Mouse (Mus musculus) embryo, embryonic 10.5 days (tissue): Measurements from ENCODE around the gene Them7.

Experiments used
- DNase-seq: peaks from one replicate; pipeline ENCODE4 v3.0.0-alpha.2; 2015; ENCODE audit warnings: low spot score

The Them7 gene

DNA sequence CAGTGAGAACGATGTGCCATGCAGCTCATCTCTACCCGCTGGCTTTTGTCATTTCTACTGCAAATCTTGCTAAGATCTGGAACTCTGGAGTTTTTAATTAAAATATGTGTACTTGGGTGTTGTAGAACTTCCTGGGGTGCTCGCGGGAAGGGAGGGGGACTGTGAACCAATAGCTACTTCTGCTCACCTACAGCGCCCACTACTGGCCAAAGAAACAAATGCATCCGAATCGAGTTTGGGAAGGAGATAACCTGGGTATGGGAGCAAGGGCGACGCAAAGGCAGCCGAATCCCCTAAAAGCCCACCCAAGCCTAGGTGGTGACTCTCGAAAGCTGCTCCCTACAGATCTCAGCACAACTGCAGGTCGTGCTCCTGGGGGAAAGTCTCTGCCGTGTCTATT is 87.3 kb downstream of the Them7 start:
- peak; percentile 51 for DNase-seq

DNA sequence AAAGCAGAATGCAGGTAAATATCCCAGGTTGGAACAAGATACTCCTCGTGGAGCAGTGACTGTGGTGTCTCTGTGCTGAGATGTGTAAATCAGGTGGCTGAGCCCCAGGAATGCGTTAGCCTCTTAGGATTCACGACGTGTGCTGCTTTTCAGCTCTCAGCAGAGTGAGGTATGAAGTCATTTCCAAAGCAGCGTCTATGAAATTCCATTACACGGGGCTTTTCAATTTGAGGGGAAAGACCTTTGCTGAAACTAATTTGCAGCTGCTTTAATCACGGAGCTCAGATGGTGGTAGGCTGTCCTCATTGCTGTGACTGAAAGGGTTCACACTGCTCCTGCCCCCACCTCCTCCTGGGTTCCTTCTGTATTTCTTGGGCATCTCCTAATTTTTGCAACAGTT is 87.9 kb downstream of the Them7 start:
- peak; percentile 23 for DNase-seq

DNA sequence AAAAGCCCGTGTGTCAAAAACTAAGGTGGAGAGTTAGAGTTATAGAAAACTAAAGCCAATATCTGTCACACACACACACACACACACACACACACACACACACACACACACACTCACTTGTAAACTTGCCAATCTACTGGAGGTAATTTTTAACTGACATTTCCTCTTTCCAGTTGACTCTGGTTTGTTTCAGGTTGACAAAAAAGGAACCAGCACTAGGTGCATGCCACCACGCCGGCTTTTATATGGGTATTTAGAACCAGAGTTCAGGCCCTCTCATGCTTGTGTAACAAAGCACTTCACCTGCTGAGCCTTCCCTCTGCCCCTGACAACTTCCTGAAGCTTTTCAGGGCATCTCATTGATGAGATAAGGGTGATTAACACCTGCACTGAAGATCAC is 89.0 kb downstream of the Them7 start:
- DNase-seq = no peak

DNA sequence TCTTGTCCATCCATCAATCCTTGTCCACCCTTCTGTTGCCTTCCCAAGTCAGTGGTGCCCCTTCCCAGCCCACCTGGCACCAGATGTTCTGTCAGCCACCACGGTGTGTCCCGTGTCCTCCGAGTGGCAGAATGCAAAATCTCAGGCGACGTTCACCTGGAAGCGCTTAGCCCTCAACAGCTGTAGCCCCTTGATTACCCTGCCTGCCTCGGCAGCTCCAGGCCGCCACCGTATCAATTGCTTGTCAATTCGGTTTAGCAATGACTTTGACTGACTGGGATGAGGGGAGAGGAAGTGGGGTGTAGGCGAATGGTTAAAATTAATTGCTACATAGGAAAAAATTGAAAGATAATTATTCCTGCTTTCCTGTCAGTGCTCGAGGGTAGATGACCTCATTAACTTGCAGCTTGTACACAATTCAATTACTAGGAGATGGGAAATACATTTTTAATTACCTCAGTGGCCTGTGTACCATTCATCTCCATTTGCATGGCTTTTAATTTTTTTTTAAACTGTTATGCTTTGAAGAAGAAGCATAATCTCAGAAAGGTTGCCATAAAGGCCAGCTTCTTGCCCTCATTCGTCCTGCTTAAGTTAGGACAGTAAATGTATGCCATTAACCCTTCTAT is 93.5 kb downstream of the Them7 start:
- DNase-seq = peak; percentile 23

DNA sequence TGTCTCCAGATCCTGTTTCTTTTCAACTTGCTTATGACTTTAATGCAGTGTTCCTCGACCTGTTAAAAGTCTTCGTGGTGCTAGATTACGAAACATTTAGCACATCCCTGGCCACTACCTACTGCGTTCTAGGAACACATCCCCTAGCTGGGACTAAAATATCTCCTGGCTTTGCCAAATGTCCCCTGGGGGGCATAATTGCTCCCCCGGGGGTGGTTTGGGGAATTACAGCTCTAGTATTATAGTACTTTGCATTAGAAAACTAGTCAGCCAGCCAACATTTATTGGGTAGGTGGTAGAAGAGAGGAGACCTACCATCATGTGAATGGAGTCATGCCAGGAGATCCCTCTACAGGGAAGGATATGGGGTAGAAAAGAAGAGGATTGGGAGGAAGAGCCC is 101.9 kb downstream of the Them7 start:
- no peak for DNase-seq

DNA sequence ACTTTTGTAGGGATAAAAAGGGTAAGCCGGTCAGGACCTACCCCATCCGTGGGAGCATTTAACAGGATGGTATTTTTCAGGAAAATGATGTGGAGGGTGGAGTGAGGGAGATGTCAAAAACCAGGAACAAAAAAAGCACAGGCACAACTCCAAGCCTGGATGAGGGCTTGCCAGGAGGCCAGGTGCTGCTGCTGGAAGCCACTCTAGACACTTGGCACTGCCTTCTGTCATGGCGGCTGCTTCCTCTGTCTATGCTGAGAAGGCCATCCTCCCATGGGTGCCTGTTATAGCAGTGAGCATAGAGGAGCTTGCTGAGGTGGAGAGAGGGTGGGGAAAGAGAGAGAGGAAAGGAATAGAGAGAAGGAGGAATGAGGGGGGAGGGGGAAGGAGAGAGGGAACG is 105.9 kb downstream of the Them7 start:
- no peak for DNase-seq

DNA sequence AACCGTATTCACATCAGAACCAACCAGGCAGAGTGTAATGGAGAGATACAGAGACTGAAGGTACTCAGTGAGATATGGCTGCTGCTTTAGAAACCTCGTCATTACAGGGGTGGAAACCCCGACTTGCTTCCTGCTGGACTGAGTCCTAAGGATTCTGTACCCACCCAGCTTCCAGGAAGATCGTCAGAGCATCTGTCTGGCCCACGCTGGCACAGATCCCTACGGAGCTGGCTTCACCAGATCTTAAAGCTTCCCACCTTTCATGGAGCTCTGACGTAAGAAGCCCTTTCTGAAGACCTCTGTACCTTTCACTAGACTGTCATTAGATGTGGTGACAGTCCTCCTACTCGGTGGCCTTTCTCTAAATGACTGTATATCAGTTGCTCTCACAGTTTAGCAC is 109.0 kb downstream of the Them7 start:
- no peak for DNase-seq

DNA sequence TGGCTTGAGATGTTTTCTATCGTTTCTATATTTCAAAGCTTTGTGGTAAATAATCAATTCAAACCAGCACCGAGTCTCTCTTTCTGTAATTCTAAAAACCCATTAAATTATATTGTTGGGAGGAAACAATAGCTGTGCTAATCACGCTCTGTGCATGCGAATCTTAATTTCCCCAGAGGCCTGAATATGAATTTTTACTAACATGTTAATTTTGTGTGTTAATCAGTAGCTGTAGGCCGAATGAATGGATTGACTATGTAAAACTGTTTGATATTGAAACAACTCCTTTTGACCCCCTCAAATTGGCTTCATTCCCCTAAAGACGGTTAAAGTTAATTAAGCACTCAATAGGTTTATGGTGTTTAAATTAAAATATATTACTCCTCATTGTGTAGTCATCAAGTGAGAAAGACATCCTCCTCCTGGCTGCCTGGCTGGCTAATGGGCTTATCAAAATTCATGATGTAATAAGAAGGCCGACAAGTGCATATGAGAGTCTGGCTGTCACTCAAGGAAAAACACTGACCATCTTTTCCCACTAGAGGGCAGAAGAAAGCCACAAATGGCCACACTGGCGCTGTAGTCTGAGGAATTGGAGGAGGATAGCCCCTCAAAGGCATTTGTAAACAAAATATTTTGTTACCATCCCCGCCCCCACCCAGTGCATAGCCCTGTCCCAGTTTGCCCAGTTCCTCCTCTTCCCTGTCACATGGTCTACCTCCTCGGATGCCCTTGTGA is 110.0 kb downstream of the Them7 start:
- peak; percentile 92 for DNase-seq

DNA sequence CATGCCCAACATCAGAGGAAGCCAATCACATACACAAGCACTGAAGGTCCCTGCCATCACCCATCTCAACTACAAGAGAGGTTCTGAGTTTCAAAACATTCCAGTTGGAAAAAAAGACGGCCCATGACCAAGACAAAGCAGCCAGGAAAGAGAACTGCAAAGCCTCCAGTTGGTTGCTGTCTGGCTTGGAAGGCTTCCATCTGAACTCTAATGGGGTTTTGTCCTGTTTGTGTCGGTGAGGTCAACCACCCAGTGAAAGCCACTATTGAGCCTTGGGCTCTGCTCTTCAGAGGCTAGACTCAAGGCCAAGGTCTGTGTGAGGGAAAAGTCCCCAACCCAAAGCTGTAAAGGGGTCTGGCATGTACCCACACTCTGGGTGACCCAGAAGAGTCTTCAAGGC is 111.5 kb downstream of the Them7 start:
- DNase-seq = no peak

DNA sequence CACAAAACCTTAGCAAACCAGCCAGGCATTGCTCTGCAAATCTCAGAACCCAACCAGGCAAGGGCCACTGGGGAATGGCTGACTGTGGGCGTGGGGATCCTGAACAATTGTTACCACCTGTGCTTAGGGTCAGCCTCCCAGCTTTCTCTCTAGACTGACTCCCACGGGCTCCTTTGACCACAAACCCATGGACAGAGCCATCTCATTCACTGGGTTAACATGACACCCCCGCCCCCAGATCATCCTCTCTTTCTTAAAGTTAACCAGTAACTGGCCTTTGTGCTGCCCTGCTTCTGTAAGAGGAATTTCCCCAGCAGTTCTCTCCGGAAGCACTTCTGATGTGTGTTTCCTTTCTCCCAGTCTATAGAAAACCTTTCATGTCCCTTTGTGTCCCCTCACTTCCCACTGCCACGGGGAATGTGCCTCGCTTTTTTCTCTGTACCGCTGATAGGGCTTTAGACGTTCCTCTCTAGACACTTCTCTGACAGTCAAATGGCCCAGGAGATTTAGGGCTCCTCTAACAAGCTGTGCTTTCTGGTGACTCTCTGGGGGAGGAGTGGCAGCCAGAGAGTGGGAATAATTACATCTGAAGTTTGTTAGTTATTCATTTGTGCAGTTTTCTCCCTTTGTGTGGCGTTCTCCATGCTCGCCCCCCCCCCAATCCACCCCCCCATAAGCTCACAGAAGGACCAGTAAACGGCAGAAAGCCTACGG is 112.4 kb downstream of the Them7 start:
- peak; percentile 45 for DNase-seq

DNA sequence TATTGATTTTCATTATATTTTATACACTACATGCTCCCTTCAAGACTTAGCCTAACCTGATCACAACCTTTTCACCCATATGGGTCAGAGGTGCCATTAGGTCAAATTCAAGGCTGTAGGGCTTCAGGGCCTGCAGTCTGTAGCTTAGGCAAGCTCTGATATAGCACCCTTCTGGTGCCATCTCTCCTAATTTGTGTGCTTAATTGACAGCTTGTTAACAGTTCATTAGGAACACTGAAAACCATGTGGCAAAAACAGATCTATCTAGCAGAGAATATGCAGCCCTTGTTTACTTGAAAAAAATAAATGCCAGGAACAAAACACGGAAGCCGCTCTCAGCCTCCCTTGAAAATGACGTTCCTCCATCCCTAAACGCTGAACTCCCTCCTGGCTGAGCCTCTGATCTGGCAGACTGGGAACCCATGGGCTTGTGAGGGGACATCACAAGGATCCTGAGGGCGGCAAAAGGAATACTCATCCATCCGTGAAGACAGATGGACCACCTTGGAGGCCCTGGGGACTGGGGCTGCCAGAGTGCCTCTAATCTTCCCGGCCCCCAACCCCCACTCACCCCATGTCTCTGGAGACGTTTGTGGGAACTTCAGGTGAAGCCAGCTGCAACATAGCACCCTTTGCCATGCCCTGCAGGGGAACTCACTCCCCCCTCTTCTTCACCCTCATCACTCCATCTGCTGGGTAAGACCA is 113.2 kb downstream of the Them7 start:
- peak; percentile 8 for DNase-seq

DNA sequence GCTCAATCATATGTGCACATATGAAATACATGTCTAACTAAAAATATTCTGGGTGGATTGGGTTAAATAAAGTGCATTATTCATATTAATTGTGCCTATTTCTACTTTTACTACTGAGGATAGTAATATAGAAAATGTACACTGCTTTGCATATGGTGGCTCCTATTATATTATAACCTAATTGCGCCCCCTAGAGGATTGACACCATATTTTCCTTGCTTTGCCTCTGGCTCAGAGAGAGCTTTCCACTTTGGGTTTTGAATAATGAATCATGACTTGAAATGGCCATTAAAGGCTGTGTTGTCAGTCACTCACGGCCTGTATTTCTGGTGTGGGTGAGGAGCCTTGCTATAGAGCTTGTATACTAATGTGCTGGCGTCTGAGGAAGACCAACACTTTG is 115.9 kb downstream of the Them7 start:
- DNase-seq = peak; percentile 60

DNA sequence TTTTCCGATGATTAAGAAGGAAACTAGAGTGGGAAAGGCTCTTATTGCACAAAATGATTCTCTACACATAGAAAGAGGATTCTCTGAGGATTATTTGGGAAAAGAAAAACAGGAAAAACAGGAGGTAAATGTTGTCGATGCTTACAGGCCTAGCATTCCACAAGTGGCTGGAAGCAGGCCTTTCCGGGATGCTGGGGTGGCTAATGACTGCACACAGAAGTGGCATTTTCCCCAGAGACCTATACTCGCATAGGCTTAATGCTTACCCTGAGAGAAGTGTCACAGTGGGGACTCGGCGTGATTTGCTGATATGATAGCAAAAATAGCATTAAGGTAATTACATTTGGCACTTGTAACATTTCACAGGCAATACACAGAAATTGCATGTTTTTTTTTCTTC is 124.8 kb downstream of the Them7 start:
- no peak for DNase-seq

DNA sequence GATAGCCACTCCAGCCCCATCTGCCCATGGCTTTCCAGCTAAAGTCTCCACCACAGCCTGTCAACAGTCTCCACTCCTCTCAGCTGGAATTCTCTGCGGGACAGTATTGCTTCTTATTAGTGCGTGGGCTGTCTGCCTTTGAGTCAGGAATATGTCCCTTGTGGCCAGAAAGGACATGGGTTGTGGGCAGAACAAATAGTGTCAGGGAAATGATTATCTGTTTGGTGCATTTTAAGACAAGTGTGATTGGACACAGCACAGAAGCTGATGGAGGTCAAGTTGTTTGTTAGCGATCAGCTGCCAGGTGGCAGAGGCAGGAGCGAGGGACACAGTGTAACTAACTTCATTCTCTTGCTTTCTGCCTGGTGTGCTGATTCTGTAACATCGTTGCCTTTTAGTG is 132.7 kb downstream of the Them7 start:
- no peak for DNase-seq

DNA sequence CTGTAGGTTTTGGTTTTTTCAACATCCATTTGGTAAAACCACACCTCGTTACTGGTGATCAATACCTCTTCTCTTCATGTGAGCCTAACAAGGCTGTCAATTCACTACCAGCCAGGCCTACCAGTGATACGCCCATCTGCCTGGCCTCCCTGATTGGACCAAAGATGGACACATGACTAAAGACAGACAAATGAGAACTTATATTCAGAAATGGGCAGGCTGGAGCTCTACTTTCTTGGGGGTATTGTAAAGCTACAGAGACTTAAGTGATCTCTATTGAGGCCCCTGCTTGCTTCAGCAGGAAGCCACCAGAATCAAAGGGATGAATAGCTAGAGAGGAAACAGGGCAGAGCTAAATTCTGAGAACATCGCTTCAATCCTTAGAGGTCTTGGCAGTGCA is 133.9 kb downstream of the Them7 start:
- DNase-seq = no peak

DNA sequence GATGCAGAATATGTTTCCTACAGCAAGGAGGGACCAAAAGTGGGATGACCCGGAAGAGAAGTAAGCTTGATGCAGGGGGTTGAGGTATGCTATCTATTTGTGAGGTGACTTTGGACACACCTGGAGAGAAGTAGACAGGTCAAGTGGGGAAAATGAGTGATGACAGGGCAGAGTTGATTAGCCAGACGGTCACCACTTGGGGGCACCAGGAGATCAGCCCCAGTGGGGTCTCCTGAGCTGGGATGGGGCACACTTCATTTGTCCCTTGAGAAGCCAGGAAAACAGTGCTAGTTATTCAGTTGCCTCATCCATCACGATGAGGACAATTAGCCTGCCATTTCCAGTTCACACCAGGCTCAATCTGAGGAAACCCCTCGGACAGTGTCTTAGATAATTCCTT is 143.5 kb downstream of the Them7 start:
- no peak for DNase-seq

DNA sequence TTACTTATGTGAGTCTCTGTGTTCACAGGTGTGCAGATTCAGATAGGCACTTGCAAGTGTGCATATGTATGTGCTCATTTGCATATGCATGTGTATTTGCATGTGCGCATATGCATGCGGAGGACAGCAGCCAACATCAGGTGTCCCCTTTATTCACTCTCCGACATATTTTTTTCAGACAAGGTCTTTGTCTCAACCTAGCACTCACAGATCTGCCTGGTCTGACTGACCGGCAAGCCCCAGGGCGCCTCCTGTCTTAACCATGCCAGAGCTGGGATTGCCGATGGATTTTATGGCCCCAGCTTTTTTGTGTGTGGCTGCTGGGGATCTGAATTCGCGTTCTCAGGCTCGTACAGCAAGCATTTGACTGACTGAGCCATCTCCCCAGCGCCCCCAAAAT is 146.1 kb downstream of the Them7 start:
- DNase-seq = peak; percentile 39

DNA sequence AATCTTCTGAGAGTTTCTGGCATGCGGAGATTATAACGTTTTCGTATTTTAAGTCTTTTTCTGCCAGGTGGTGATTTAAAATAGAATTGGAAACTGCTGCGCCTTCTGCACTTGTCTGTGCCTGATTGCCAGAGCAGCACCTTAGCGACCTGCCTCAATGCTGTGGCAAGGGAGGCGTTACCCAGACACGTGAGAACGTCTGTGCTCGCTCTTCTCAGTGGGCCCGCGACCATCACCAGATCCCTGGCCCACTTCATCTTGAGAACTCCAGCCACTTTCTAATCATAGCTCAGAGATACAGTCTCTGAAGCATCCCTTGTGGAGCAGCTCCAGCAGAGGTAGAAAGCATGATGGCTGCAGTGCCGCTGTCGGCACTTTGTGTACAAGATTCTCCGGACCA is 146.6 kb downstream of the Them7 start:
- no peak for DNase-seq

DNA sequence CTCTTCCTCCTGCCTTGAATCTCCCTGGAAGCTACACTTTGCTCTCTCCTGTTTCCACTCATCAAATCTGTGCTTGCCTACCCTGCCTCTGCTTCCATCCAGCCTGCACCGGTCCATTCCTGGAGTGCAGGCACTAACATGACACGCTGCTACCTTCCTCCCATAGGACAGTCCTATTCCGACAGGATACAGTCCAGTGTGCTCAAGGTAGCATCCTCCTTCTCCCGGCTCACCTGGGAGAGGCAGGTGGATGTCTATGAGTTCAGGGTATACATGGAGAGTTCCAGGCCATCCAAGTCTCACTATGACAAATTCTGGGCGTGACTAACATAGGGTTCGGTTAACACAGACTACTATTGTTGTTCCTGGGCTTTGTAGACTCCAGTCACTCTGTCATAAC is 148.0 kb downstream of the Them7 start:
- no peak for DNase-seq

DNA sequence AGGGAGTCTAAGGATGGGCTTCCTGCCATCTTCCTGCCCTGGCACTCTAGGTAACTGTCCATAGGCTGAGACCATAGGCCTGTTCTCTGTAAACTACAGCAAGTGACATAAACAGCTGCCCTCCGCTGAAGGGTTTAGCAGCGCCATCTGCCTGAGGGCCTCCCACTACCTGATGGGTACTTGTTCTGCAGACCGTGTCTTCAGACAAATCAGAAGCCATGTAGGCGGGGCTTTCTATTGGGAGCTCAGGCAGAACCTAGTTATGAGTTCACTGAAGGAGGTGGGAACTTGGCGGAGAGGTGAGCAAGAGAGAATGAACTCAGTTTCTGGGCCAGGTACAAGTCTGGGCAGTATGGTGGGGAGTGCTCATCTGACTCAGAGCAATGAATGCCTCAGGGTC is 148.6 kb downstream of the Them7 start:
- DNase-seq = no peak

DNA sequence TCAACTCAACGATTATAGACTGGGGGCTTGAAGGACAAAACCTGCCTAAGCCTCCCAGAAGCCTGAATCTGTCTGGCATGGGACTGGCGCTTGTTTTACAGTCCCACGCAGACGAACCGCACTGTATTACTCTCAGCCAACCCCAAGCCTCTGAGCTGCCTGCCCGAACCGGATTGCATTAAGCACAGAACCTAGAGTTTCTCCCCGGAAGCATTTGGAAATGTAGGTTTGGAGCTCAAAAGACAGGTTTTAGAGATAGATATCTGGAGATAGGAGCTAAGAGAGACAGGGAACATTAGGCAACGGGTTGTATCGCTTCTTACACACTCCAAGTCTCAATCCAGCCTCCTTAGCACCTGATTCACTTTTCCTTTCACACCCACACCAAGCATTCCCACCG is 149.5 kb downstream of the Them7 start:
- DNase-seq = no peak

DNA sequence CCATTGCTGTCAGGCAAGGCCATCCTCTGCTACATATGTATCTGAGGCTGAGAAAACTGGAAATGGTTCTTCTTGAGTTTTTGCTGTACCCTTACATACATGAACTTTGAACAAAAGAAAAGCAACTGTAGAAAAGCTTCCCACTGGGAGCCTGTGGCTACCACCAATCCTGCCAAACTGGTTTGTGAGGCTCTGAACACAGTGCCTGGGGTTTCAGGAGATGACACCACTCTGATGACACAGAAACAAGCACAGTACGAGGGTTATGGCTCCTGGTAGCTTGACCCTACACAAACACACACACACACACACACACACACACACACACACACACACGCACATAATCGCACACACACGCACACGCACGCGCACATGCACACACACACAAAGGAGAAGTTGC is 151.1 kb downstream of the Them7 start:
- no peak for DNase-seq

DNA sequence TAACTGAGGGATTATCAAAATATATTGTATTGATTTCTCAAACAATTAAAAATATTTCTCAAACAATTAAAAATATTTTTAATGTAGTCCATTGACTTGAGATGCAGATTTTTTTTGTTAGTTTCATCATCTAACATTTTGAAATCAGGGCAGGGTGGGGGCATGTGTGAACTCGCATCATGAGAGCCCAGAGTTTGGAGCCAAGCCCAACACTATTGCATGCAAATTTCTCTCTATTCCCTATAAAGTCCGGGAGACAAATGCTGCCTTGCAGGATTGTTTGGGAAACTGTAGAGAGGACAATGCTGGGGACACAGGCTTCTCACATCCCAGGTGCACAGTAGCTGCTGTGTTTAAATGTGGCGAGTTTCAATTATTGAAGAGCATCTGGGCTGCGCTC is 151.6 kb downstream of the Them7 start:
- DNase-seq = no peak
